Mouse (Mus musculus) embryonic facial prominence, embryonic 14.5 days (tissue): ENCODE data around the gene Psg16. TPM values are rescaled to one million over a fixed set of nuclear protein-coding genes. Genes with fewer than 3 reads are reported as not detected.
A peak's percentile ranks its signal among the peaks of the same experiment; 100 is the strongest.

Source experiments
- ATAC-seq: fragments of 200-750 bp; cut with Nextera tagmentation; 2 replicates; pipeline ENCODE4 v1.8.0; 2017; ENCODE audit warnings: low read depth, moderate number of reproducible peaks, moderate TSS enrichment
- DNase-seq: peaks from one replicate; pipeline ENCODE4 v3.0.0-alpha.2; 2015; ENCODE audit warnings: low spot score
- H3K27ac ChIP-seq: fragments of 300-500 bp; sonication (generic); replicated peaks from 2 replicates; pipeline ENCODE4 v1.5.1; 2014; ENCODE audit warnings: low read depth, mild to moderate bottlenecking, low read length, moderate library complexity
- H3K27me3 ChIP-seq: fragments of 300-500 bp; sonication (generic); replicated peaks from 2 replicates; pipeline ENCODE4 v1.6.1; 2014; ENCODE audit warnings: low read length; ENCODE audit not compliant: control insufficient read depth, insufficient read depth
- H3K36me3 ChIP-seq: fragments of 300-500 bp; sonication (generic); 2 replicates; pipeline ENCODE4 v1.6.1; 2014; ENCODE audit warnings: low read length, mixed read lengths; ENCODE audit not compliant: control insufficient read depth, insufficient read depth
- H3K4me1 ChIP-seq: fragments of 300-500 bp; sonication (generic); 2 replicates; pipeline ENCODE4 v1.6.1; 2014; ENCODE audit warnings: antibody characterized with exemption, low read length; ENCODE audit not compliant: control insufficient read depth, insufficient read depth
- H3K4me2 ChIP-seq: fragments of 300-500 bp; sonication (generic); 2 replicates; pipeline ENCODE4 v1.6.1; 2014; ENCODE audit warnings: low read depth, mild to moderate bottlenecking, low read length, moderate library complexity, mixed read lengths
- H3K4me3 ChIP-seq: fragments of 300-500 bp; sonication (generic); 2 replicates; pipeline ENCODE4 v1.5.1; 2014; ENCODE audit warnings: low read depth, mild to moderate bottlenecking, low read length
- H3K9ac ChIP-seq: fragments of 300-500 bp; sonication (generic); 2 replicates; pipeline ENCODE4 v1.6.1; 2014; ENCODE audit warnings: low read depth, mild to moderate bottlenecking, low read length, moderate library complexity, mixed read lengths
- H3K9me3 ChIP-seq: fragments of 300-500 bp; sonication (generic); 2 replicates; pipeline ENCODE4 v1.6.1; 2016; ENCODE audit warnings: low read length; ENCODE audit not compliant: control insufficient read depth
- WGBS: fragments of 180-500 bp; shearing (Covaris S2); extraction: QIAGEN DNeasy Blood & Tissue Kit; methylation state at CpG from one replicate; pipeline ENCODE4 v1.1.7; 2014; 5-methylcytosine and 5-hydroxymethylcytosine counted together
- polyA plus RNA-seq: library from polyadenylated mRNA; unstranded; fragments of >200 nt; fragmentation: Nextera tagmentation; extraction: Ambion mirVana; gene quantifications from 2 replicates; pipeline ENCODE4 v1.2.1, GENCODE M21; 2014

Psg16 gene
- polyA plus RNA-seq, 1 experiment from 2014 or later: 0.11 TPM

DNA sequence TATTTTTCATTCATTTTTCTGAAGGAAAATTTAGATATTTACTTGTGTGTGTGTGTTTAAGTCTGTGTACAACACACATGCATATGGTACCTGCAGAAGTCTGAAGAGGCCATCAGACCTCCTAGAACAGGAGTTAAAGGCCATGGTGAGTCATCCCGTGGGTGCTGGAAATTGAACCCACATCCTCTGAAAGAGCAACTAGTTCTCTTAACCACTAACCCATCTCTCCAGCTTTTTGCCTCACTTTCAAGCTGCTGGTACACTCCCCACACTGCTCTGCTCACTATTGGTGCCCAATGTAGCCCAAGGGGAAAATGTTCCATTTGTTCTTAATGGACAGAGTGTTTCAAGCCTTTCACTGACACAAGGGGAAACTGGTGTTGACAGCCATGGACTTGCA lies 61.5 kb downstream of the Psg16 start:
- no peaks in the 10 kb centered on the region for H3K4me1 ChIP-seq
- WGBS: 86% methylated on average over 1 of the region's 1 CpGs
- H3K4me2 ChIP-seq: no peak overlapping the region
- no peak overlapping the region for H3K4me3 ChIP-seq
- H3K27ac ChIP-seq: no peak overlapping the region
- H3K36me3 ChIP-seq: no peaks in the 10 kb centered on the region
- no peaks in the 10 kb centered on the region for H3K27me3 ChIP-seq
- no peak overlapping the region for H3K9ac ChIP-seq
- DNase-seq: no peak
- ATAC-seq: no peak
- H3K9me3 ChIP-seq: no peaks in the 10 kb centered on the region

DNA sequence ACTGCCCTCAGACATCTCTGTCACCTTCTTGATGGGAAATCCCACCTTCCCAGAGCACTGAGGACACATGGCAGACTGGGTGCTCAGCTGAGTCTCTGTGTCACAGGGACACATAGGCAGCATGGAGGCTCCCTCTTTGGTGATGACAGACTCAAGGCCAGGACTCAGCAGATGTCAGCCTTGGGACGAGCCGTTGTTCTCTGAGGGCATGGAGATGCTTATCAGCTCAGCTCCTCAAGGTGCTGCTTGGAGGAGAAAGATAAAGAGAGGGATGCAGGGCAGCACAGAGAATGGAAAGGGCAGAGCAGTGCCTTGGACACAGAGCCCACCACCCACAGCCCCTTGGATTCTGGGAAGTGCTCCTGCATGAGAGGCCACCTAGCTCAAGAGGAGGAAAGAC lies 76.1 kb downstream of the Psg16 start, which contains the start of gene Ceacam3:
Gene Ceacam3, plus strand, starts transcription at position 352 of the 400 bp plus-strand sequence.
- 0 out of 2 replicates have a peak, but pooled peaks cover 4% of the 10 kb centered on the region for H3K9me3 ChIP-seq
- ATAC-seq (no peak), DNase-seq (no peak)
- no peaks in the 10 kb centered on the region for H3K36me3 ChIP-seq
- H3K27ac ChIP-seq: no peak within 1 kb of the TSS
- H3K4me3 ChIP-seq: no peak within 1 kb of the TSS
- no peaks in the 10 kb centered on the region for H3K27me3 ChIP-seq
- no peak within 1 kb of the TSS for H3K9ac ChIP-seq
- WGBS: 88% methylated on average over 2 of the region's 2 CpGs
- no peak within 1 kb of the TSS for H3K4me2 ChIP-seq
- H3K4me1 ChIP-seq: no peaks in the 10 kb centered on the region

DNA sequence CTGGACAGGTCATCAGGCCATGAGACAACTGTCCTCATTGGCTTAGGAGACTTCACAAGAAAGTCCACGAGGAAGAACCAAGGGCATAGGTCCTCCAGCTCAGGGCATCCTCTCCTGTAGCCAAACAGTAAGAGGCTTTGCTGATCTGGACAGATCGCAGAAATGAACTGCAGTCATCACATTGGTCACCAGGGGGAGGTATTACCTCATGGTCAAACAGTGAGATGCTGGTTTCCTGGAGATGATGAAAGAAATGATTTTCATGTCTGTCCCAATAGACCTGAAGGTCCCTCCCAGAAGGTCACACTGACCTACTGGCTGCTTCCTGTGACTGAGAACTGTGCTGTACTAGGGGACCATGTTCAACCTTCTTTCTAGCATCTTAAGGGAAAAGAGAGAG lies 81.8 kb downstream of the Psg16 start:
- WGBS: 34% methylated on average over 2 of the region's 2 CpGs

DNA sequence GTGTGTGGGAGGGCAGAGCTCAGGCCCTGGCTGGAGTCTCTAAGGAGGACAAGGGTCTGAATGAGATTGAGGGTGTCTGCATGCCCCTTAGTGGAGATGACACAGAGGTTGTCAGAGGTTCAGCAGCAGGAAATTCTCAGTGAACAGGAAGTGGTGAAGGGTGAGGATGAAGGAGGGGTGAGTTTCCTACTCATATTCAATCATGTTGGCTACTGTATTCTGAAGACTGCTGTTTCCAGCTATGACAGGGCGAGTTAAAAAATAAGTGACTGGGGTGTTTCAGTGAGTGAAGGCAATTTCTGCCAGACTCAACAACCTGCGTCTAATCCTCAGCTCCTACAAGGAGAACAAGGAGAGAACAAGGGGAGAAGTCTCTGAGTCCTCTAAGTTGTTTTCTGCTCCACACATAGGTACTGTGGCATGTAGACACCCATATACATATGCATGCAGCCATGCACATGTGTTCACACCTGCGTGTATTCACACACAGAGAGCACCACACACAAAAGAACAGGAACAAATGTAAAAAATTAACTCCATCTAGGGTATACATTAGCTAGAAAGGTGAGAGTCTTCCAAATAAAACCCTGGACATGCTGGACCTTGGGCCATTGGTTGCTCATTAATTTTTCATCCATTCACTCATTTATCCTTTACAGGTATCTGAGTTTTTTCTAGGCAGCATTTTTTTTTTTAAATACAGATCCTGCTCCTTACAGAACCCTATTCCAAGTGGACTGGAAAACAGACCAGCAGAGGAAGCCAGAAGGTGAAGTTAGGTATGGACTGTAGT lies 83.2 kb downstream of the Psg16 start:
- H3K27me3 ChIP-seq: no peaks in the 10 kb centered on the region

More for the DNA sequence above, 81.8 kb downstream of the Psg16 start:
- Histone ChIP-seq H3K36me3 (no peaks in the 10 kb centered on the region), H3K4me2 (no peak overlapping the region), H3K27me3 (no peaks in the 10 kb centered on the region), H3K9ac (no peak overlapping the region), H3K4me1 (no peaks in the 10 kb centered on the region), H3K4me3 (no peak overlapping the region), H3K27ac (no peak overlapping the region), H3K9me3 (no peaks in the 10 kb centered on the region)
- ATAC-seq: no peak
- DNase-seq: no peak

DNA sequence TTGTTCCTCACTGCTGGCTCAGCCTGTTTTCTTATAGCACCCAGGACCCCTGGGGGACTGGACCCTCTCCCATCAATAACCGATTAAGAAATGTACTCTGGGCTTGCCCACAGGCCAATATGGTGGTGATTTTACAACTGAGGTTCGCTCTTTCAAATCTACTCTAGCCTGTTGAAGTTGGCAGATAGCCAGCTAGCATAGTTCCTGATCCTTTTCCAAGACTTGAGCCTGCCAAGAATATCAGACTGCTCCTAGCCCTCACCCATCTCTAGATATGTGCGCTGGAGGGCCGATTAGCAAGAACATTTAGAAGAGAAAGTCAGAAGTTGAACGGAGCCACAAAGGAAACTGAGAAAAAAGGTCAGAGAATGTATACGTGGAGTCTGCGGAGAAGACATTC lies 85.2 kb downstream of the Psg16 start:
- Histone ChIP-seq H3K4me2 (no peak overlapping the region), H3K4me3 (no peak overlapping the region), H3K27ac (no peak overlapping the region), H3K36me3 (no peaks in the 10 kb centered on the region), H3K9ac (no peak overlapping the region), H3K9me3 (no peaks in the 10 kb centered on the region), H3K4me1 (no peaks in the 10 kb centered on the region), H3K27me3 (no peaks in the 10 kb centered on the region)
- DNase-seq: peak; percentile 2
- no peak for ATAC-seq
- 73% methylated on average over 7 of the region's 7 CpGs for WGBS

More for the DNA sequence above, 83.2 kb downstream of the Psg16 start:
- DNase-seq: no peak
- Histone ChIP-seq H3K9ac (no peak overlapping the region), H3K36me3 (no peaks in the 10 kb centered on the region), H3K27ac (no peak overlapping the region), H3K4me3 (no peak overlapping the region), H3K9me3 (no peaks in the 10 kb centered on the region), H3K4me1 (no peaks in the 10 kb centered on the region), H3K4me2 (no peak overlapping the region)
- 69% methylated on average over 3 of the region's 3 CpGs for WGBS
- no peak for ATAC-seq

DNA sequence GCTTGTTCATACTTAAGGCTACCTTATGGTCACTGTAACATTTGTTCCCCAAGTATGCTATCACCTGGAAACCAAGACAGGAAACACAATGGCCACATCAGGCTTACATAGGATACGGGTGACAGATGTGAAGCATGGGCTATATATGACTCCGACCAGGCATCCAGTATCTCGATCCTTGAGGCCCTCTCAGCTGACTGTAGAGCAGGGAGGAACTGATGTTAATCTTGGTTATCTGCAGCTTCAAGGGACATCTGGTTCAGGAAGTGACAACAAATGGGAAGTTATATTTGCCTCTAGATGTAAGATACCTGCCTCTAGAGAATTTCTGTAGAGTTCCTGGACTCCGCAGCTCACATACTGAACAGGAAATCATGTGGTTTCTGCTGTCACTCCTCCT lies 98.0 kb downstream of the Psg16 start:
- ATAC-seq: no peak
- no peaks in the 10 kb centered on the region for H3K27me3 ChIP-seq
- no peak for DNase-seq
- no peak overlapping the region for H3K4me3 ChIP-seq
- no peak overlapping the region for H3K9ac ChIP-seq
- no peaks in the 10 kb centered on the region for H3K36me3 ChIP-seq
- no peaks in the 10 kb centered on the region for H3K9me3 ChIP-seq
- H3K4me1 ChIP-seq: no peaks in the 10 kb centered on the region
- H3K4me2 ChIP-seq: no peak overlapping the region
- WGBS: 83% methylated on average over 4 of the region's 4 CpGs
- no peak overlapping the region for H3K27ac ChIP-seq

Other genes starting within 250 kb of the Psg16 start
- gene Prkd2, start 231.1 kb upstream of the Psg16 start, polyA plus RNA-seq: 14.4 and 16.5 TPM in 2 replicates
- 7.2 and 7.6 TPM in 2 replicates for gene Dact3, start 198.7 kb upstream of the Psg16 start, polyA plus RNA-seq
- gene Gng8, start 182.3 kb upstream of the Psg16 start, polyA plus RNA-seq: 27.0 and 29.1 TPM in 2 replicates
- 1.8 and 1.9 TPM in 2 replicates for gene Ptgir, start 167.6 kb upstream of the Psg16 start, polyA plus RNA-seq
- gene Calm3, start 149.9 kb upstream of the Psg16 start, polyA plus RNA-seq: 164 and 189 TPM in 2 replicates
- gene Pnmal2, start 129.4 kb upstream of the Psg16 start, polyA plus RNA-seq: 20.9 and 21.9 TPM in 2 replicates
- gene Pnmal1, start 114.4 kb upstream of the Psg16 start, polyA plus RNA-seq: 2.1 and 2.3 TPM in 2 replicates
- gene Gm42372, start 91.0 kb upstream of the Psg16 start, polyA plus RNA-seq: 0.24 and 0.38 TPM in 2 replicates
- gene Ccdc8, start 81.3 kb upstream of the Psg16 start, polyA plus RNA-seq: 24.7 and 26.0 TPM in 2 replicates
- 99.0 and 107 TPM in 2 replicates for gene Ppp5c, start 46.1 kb upstream of the Psg16 start, polyA plus RNA-seq
- 26.1 and 34.8 TPM in 2 replicates for gene Hif3a, start 11.6 kb upstream of the Psg16 start, polyA plus RNA-seq
- gene Ceacam3, start 76.2 kb downstream of the Psg16 start, polyA plus RNA-seq: 0.08 TPM in 1 of 2 replicates, not detected in the other
- gene Psg29, start 129.4 kb downstream of the Psg16 start, polyA plus RNA-seq: not detected in 2 replicates